Mouse (Mus musculus) frontal cortex, adult (tissue): ENCODE data around the gene Uggt1.

Source experiments
- ATAC-seq: cut with Nextera tagmentation; 2 replicates; pipeline ENCODE4 v1.9.2; 2017; ENCODE audit warnings: mild to moderate bottlenecking, moderate library complexity, mixed read lengths; ENCODE audit not compliant: low TSS enrichment

The Uggt1 gene

GRCm38 (mm10) chr1:36180038-36180437 lies 64.5 kb downstream of the Uggt1 start:
- ATAC-seq, result no peak

- ATAC-seq, result no peak
Measured at GRCm38 (mm10) chr1:36173461-36173860, 71.1 kb downstream of the Uggt1 start.

GRCm38 (mm10) chr1:36172941-36173340 lies 71.6 kb downstream of the Uggt1 start:
- no peak for ATAC-seq

GRCm38 (mm10) chr1:36162687-36163086 lies 81.8 kb downstream of the Uggt1 start:
- no peak for ATAC-seq

- ATAC-seq, result no peak
Measured at GRCm38 (mm10) chr1:36161208-36161607, 83.3 kb downstream of the Uggt1 start.

- ATAC-seq, result peak; percentile 68
Measured at GRCm38 (mm10) chr1:36160246-36160645, 84.3 kb downstream of the Uggt1 start.

- ATAC-seq, result peak; percentile 77; the same call in 1 of the 2 replicates
Measured at GRCm38 (mm10) chr1:36149411-36149810, 95.1 kb downstream of the Uggt1 start.

GRCm38 (mm10) chr1:36148809-36149208 lies 95.7 kb downstream of the Uggt1 start:
- ATAC-seq, result no peak

- peak; percentile 59 for ATAC-seq
Measured at GRCm38 (mm10) chr1:36145050-36145449, 99.5 kb downstream of the Uggt1 start.

- ATAC-seq, result no peak
Measured at GRCm38 (mm10) chr1:36140311-36140710, 104.2 kb downstream of the Uggt1 start.

GRCm38 (mm10) chr1:36134584-36134983 lies 109.9 kb downstream of the Uggt1 start:
- ATAC-seq, result peak; percentile 56

- ATAC-seq, result no peak
Measured at GRCm38 (mm10) chr1:36133647-36134046, 110.9 kb downstream of the Uggt1 start.

- no peak for ATAC-seq
Measured at GRCm38 (mm10) chr1:36133041-36133440, 111.5 kb downstream of the Uggt1 start.

- no peak for ATAC-seq
Measured at GRCm38 (mm10) chr1:36132211-36132610, 112.3 kb downstream of the Uggt1 start.

- ATAC-seq, result no peak
Measured at GRCm38 (mm10) chr1:36131766-36132165, 112.8 kb downstream of the Uggt1 start.

GRCm38 (mm10) chr1:36131154-36131553 lies 113.4 kb downstream of the Uggt1 start:
- no peak for ATAC-seq

- no peak for ATAC-seq
Measured at GRCm38 (mm10) chr1:36130307-36131035, 114.0 kb downstream of the Uggt1 start.

- ATAC-seq, result no peak
Measured at GRCm38 (mm10) chr1:36129881-36130280, 114.6 kb downstream of the Uggt1 start.

GRCm38 (mm10) chr1:36129126-36129525 lies 115.4 kb downstream of the Uggt1 start:
- ATAC-seq, result no peak

- ATAC-seq, result no peak
Measured at GRCm38 (mm10) chr1:36125076-36125475, 119.4 kb downstream of the Uggt1 start.

GRCm38 (mm10) chr1:36121172-36121571 lies 123.3 kb downstream of the Uggt1 start:
- no peak for ATAC-seq

- no peak for ATAC-seq
Measured at GRCm38 (mm10) chr1:36119426-36119825, 125.1 kb downstream of the Uggt1 start.

GRCm38 (mm10) chr1:36118958-36119357 lies 125.6 kb downstream of the Uggt1 start:
- ATAC-seq, result no peak
